In the genomic region with DNA sequence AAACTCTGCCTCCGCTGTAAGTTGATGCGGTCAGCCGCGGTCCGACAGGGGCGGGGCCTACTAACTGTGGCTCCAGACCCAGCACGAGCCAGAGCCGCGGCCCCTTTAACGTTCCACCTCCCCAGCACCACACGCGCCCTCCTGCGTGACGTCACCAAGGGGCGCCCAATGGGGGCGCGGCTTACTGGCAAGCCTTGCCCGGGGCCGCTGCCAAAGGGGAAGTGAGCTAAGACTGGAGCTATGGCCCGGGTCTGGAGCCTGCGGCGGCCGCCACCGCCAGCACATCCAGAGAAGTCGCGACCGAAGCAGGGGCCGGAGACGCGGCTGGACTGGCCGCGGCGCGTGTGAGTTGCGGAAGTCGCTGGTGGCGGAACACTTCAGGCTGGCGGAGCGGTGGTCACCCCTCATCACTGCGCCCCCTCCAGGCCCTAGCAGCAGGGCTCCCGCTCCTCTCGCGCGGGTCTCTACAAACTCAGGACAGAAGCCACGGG, we compare ENCODE assay signal across 8 mouse cellular contexts. TPM values are rescaled to one million over a fixed set of nuclear protein-coding genes. Genes with fewer than 3 reads are reported as not detected.
DNase-seq lines count a peak whose midpoint lies in the region; ATAC-seq and TF ChIP-seq lines count a peak whose summit lies in the region.

TSS of gene Efcab14 (plus strand) at position 194 of the 491 bp plus-strand sequence.

- H3K9me3 ChIP-seq in megakaryocyte, embryonic 14.5 days = no peaks in the 10 kb centered on the region

- ATAC-seq in activated CD4-positive, CD25-positive, alpha-beta regulatory T cell, adult 4 months = peak; percentile 98

- TF ChIP-seq CTCF in cortical plate, adult 2 months (IDR thresholded peaks at IDR 0.05; ENCODE audit: extremely low read depth, insufficient read depth, low read length) = 0 out of 2 replicates have a peak, but pooled peaks have one; percentile 1

- peak within 1 kb of the TSS; percentile 85 for H3K27ac ChIP-seq in cortical plate, adult 2 months (ENCODE audit: insufficient read depth, low read length)

- peaks cover 34% of the 10 kb centered on the region for H3K36me3 ChIP-seq in megakaryocyte, embryonic 14.5 days (replicated peaks; ENCODE audit: low read length)

- H3K4me3 ChIP-seq in cortical plate, adult 2 months (ENCODE audit: insufficient read depth, low read length) = peak within 1 kb of the TSS; percentile 88
- H3K4me3 ChIP-seq in megakaryocyte, embryonic 14.5 days (replicated peaks) = peak within 1 kb of the TSS; percentile 98

- DNase-seq in gastrocnemius, adult 8-10 months (ENCODE audit: low spot score in 2 of 2) = peak; percentile 96 to 98
- peak; percentile 88 for DNase-seq in hindlimb bud, embryonic 11.5 days (ENCODE audit: extremely low spot score, low read depth, low spot score)
- DNase-seq in left cerebral cortex, adult 8-10 months (ENCODE audit: low spot score in 2 of 2) = peak; percentile 93 to 96
- peak; percentile 98 to 99 for DNase-seq in right cerebral cortex, postnatal 10 days (ENCODE audit: low spot score in 2 of 2)
- DNase-seq in urinary bladder, postnatal 25 days (ENCODE audit: low spot score) = peak; percentile 97

- peaks cover 4% of the 10 kb centered on the region; the same call in 1 of the 2 replicates for H3K4me1 ChIP-seq in cortical plate, adult 2 months (ENCODE audit: control insufficient read depth, insufficient read depth, low read length)
- peaks cover 78% of the 10 kb centered on the region for H3K4me1 ChIP-seq in megakaryocyte, embryonic 14.5 days

- no peaks in the 10 kb centered on the region for H3K27me3 ChIP-seq in megakaryocyte, embryonic 14.5 days (replicated peaks)

- 0 out of 2 replicates have a peak, but pooled peaks have one; percentile 32 for TF ChIP-seq POLR2A in cortical plate, adult 2 months (IDR thresholded peaks at IDR 0.05; ENCODE audit: extremely low read depth, insufficient read depth, low read length)

RNA-seq across cellular contexts. Expression of gene Efcab14, which starts in this region (rescaled TPM):
- polyA plus RNA-seq in activated CD4-positive, CD25-positive, alpha-beta regulatory T cell, adult 4 months (2017; shearing (Covaris generic)) = 10 to 100 TPM; 43.4 TPM
- polyA plus RNA-seq in cortical plate, adult 2 months (2012; rRNA removed) = 37.9 and 42.0 TPM in 2 replicates
- 10 to 100 TPM; 45.1 to 55.3 (median 52.5) TPM for total RNA-seq in gastrocnemius, adult 8-10 months (2022)
- total RNA-seq in left cerebral cortex, adult 8-10 months (2022) = 10 to 100 TPM; 57.1 to 59.7 (median 57.6) TPM
- 4.7 and 7.3 TPM in 2 replicates for polyA plus RNA-seq in megakaryocyte, embryonic 14.5 days (2012; ENCODE audit: insufficient read depth, low replicate concordance)

Comparison
In these comparisons a context has a peak if more than half of its experiments do, and no peak if none do; other contexts are left out.
1. Peak in every context shown above with its lines: DNase-seq, ATAC-seq, H3K4me3 ChIP-seq and H3K27ac ChIP-seq.